ENCODE assay signal across 9 mouse cellular contexts in the genomic region with DNA sequence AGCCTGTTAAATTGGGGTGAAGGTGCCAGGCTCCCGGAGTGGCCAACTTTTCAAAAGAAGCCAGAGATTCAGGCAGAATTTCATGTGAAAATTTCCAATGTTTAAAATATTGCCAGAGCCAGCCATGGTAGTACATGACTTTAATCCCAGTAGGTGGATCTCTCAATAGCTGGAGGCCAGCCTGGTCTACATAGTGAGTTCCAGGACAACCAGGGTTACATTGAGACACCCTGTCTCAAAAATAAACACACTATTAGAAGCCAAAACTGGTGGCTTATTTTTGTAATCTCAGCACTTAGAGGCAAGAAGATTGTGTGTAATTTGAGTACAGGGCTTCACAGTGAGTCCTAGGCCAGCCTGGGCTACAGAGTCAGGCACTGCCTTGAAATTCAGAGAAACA. TPM values are rescaled to one million over a fixed set of nuclear protein-coding genes. Genes with fewer than 3 reads are reported as not detected.
DNase-seq lines count a peak whose midpoint lies in the region; ATAC-seq lines count a peak whose summit lies in the region.
"Had no signal": no experiment of that assay in that cellular context is flagged by ENCODE, and none has a peak within 500 bp of the region (broad histone marks: within the 10 kb centered on the region; RNA-seq: fewer than 3 reads in every experiment).

No protein-coding gene starts in this region.

- H3K4me1 ChIP-seq in heart, embryonic 10.5 days: peaks cover 62% of the 10 kb centered on the region
- H3K4me1 ChIP-seq in lung, embryonic 16.5 days (replicated peaks; ENCODE audit: control insufficient read depth, insufficient read depth, low read length): peaks cover 77% of the 10 kb centered on the region
- H3K4me1 ChIP-seq in forebrain, embryonic 13.5 days: peaks cover 95% of the 10 kb centered on the region
- peaks cover 71% of the 10 kb centered on the region for H3K4me1 ChIP-seq in liver, embryonic 15.5 days (replicated peaks)

- H3K27ac ChIP-seq in heart, embryonic 10.5 days: 0 out of 2 replicates have a peak overlapping the region, but pooled peaks have one; percentile 17
- 0 out of 2 replicates have a peak overlapping the region, but pooled peaks have one; percentile 24 for H3K27ac ChIP-seq in lung, embryonic 16.5 days (ENCODE audit: low read length)
- peak overlapping the region; percentile 98 for H3K27ac ChIP-seq in forebrain, embryonic 13.5 days
- peak overlapping the region; percentile 51 for H3K27ac ChIP-seq in liver, embryonic 15.5 days (replicated peaks)

- H3K9me3 ChIP-seq in heart, embryonic 10.5 days: no peaks in the 10 kb centered on the region
- H3K9me3 ChIP-seq in lung, embryonic 16.5 days (ENCODE audit: control insufficient read depth, low read length): no peaks in the 10 kb centered on the region
- no peaks in the 10 kb centered on the region for H3K9me3 ChIP-seq in forebrain, embryonic 13.5 days (replicated peaks)
- no peaks in the 10 kb centered on the region for H3K9me3 ChIP-seq in liver, embryonic 15.5 days (replicated peaks)

- 98% methylated on average over 1 of the region's 1 CpGs for WGBS in heart, embryonic 10.5 days
- WGBS in lung, embryonic 16.5 days: 94% methylated on average over 1 of the region's 1 CpGs
- WGBS in forebrain, embryonic 13.5 days: 88% methylated on average over 1 of the region's 1 CpGs
- WGBS in liver, embryonic 15.5 days (ENCODE audit: insufficient replicate concordance): 97% methylated on average over 1 of the region's 1 CpGs

- ATAC-seq in lung, embryonic 16.5 days (ENCODE audit: low read depth): no peak
- no peak for ATAC-seq in forebrain, embryonic 13.5 days
- ATAC-seq in liver, embryonic 15.5 days (ENCODE audit: insufficient read depth): no peak

- H3K9ac ChIP-seq in lung, embryonic 16.5 days (ENCODE audit: low read length): no peak overlapping the region
- peak overlapping the region; percentile 52 for H3K9ac ChIP-seq in forebrain, embryonic 13.5 days
- H3K9ac ChIP-seq in liver, embryonic 15.5 days: no peak overlapping the region

- intact Hi-C loops in heart, postnatal 10 days (cut with DNase I): loop anchor here (1.0 kb wide), 3 partner anchors 27 to 105 kb away; no protein-coding TSS in a partner anchor

- no peaks in the 10 kb centered on the region for H3K36me3 ChIP-seq in heart, embryonic 10.5 days
- H3K36me3 ChIP-seq in lung, embryonic 16.5 days (ENCODE audit: control insufficient read depth, insufficient read depth, low read length): no peaks in the 10 kb centered on the region
- H3K36me3 ChIP-seq in forebrain, embryonic 13.5 days (ENCODE audit: poor library complexity, severe bottlenecking): peaks cover 18% of the 10 kb centered on the region
- H3K36me3 ChIP-seq in liver, embryonic 15.5 days (replicated peaks): no peaks in the 10 kb centered on the region

- no peak for DNase-seq in heart, embryonic 10.5 days (ENCODE audit: low spot score)
- no peak for DNase-seq in heart, postnatal 10 days
- DNase-seq in lung, postnatal 36 days: no peak
- no peak for DNase-seq in right cerebral cortex, postnatal 14 days
- DNase-seq in layer of hippocampus, postnatal 25 days (ENCODE audit: extremely low spot score in 1 of 2, low spot score in 1 of 2): no peak

- no peak overlapping the region for H3K4me3 ChIP-seq in heart, embryonic 10.5 days
- no peak overlapping the region for H3K4me3 ChIP-seq in lung, embryonic 16.5 days (ENCODE audit: low read length)
- H3K4me3 ChIP-seq in forebrain, embryonic 13.5 days: no peak overlapping the region
- no peak overlapping the region for H3K4me3 ChIP-seq in liver, embryonic 15.5 days (replicated peaks)
- H3K4me3 ChIP-seq: myocyte had no signal

- no peak overlapping the region for H3K4me2 ChIP-seq in lung, embryonic 16.5 days (ENCODE audit: low read depth, low read length)
- H3K4me2 ChIP-seq in forebrain, embryonic 13.5 days: 0 out of 2 replicates have a peak overlapping the region, but pooled peaks have one; percentile 3
- H3K4me2 ChIP-seq in liver, embryonic 15.5 days: no peak overlapping the region

- H3K27me3 ChIP-seq in heart, embryonic 10.5 days (ENCODE audit: insufficient read depth, poor library complexity, severe bottlenecking): peaks cover 95% of the 10 kb centered on the region
- H3K27me3 ChIP-seq in lung, embryonic 16.5 days (ENCODE audit: control insufficient read depth, insufficient read depth, low read depth, low read length): peaks cover 7% of the 10 kb centered on the region
- H3K27me3 ChIP-seq in forebrain, embryonic 13.5 days: peaks cover 38% of the 10 kb centered on the region
- peaks cover 39% of the 10 kb centered on the region for H3K27me3 ChIP-seq in liver, embryonic 15.5 days

RNA-seq across cellular contexts. Expression of a gene that starts 8.7 kb away (rescaled TPM):
- 18.5 and 19.3 TPM in 2 replicates for polyA plus RNA-seq in heart, embryonic 10.5 days (2016; fragmentation: Nextera tagmentation; extraction: Ambion mirVana)
- 1 to 10 TPM; 8.4 to 9.1 TPM for total RNA-seq in heart, postnatal 10 days (2021)
- 11.4 and 12.5 TPM in 2 replicates for polyA plus RNA-seq in lung, embryonic 16.5 days (2015; fragmentation: Nextera tagmentation; extraction: Ambion mirVana)
- polyA plus RNA-seq in forebrain, embryonic 13.5 days (2015; fragmentation: Nextera tagmentation; extraction: Ambion mirVana): 1.9 and 2.1 TPM in 2 replicates
- polyA plus RNA-seq in liver, embryonic 15.5 days (2015; fragmentation: Nextera tagmentation; extraction: Ambion mirVana): 55.3 and 58.3 TPM in 2 replicates
- total RNA-seq in layer of hippocampus, postnatal 25 days (2021): 1 to 10 TPM; 2.1 to 2.8 TPM
- polyA plus RNA-seq: myocyte had no signal

RNA-seq across cellular contexts. Expression of a gene that starts 12.9 kb away (rescaled TPM):
- polyA plus RNA-seq in heart, embryonic 10.5 days (2016; fragmentation: Nextera tagmentation; extraction: Ambion mirVana): 2.1 and 3.2 TPM in 2 replicates
- total RNA-seq in heart, postnatal 10 days (2021): under 1 TPM; 0.50 to 0.89 TPM
- 3.1 and 3.7 TPM in 2 replicates for polyA plus RNA-seq in lung, embryonic 16.5 days (2015; fragmentation: Nextera tagmentation; extraction: Ambion mirVana)
- polyA plus RNA-seq in forebrain, embryonic 13.5 days (2015; fragmentation: Nextera tagmentation; extraction: Ambion mirVana): 3.7 and 3.8 TPM in 2 replicates
- polyA plus RNA-seq in liver, embryonic 15.5 days (2015; fragmentation: Nextera tagmentation; extraction: Ambion mirVana): 8.1 and 8.7 TPM in 2 replicates
- total RNA-seq in layer of hippocampus, postnatal 25 days (2021): not detected

RNA-seq across cellular contexts. Expression of a gene that starts 22.3 kb away (rescaled TPM):
- 22.2 and 25.0 TPM in 2 replicates for polyA plus RNA-seq in heart, embryonic 10.5 days (2016; fragmentation: Nextera tagmentation; extraction: Ambion mirVana)
- 10 to 100 TPM; 50.2 TPM for total RNA-seq in heart, postnatal 10 days (2021)
- polyA plus RNA-seq in lung, embryonic 16.5 days (2015; fragmentation: Nextera tagmentation; extraction: Ambion mirVana): 16.9 and 19.5 TPM in 2 replicates
- polyA plus RNA-seq in forebrain, embryonic 13.5 days (2015; fragmentation: Nextera tagmentation; extraction: Ambion mirVana): 16.1 and 18.6 TPM in 2 replicates
- polyA plus RNA-seq in liver, embryonic 15.5 days (2015; fragmentation: Nextera tagmentation; extraction: Ambion mirVana): 6.2 and 7.2 TPM in 2 replicates
- total RNA-seq in layer of hippocampus, postnatal 25 days (2021): 10 to 100 TPM; 88.9 to 91.0 TPM

RNA-seq across cellular contexts. Expression of a gene that starts 23.8 kb away (rescaled TPM):
- 59.8 and 64.6 TPM in 2 replicates for polyA plus RNA-seq in heart, embryonic 10.5 days (2016; fragmentation: Nextera tagmentation; extraction: Ambion mirVana)
- 10 to 100 TPM; 40.3 to 40.6 TPM for total RNA-seq in heart, postnatal 10 days (2021)
- 54.7 and 58.8 TPM in 2 replicates for polyA plus RNA-seq in lung, embryonic 16.5 days (2015; fragmentation: Nextera tagmentation; extraction: Ambion mirVana)
- polyA plus RNA-seq in forebrain, embryonic 13.5 days (2015; fragmentation: Nextera tagmentation; extraction: Ambion mirVana): 53.5 and 59.1 TPM in 2 replicates
- polyA plus RNA-seq in liver, embryonic 15.5 days (2015; fragmentation: Nextera tagmentation; extraction: Ambion mirVana): 27.9 and 36.1 TPM in 2 replicates
- total RNA-seq in layer of hippocampus, postnatal 25 days (2021): 100 to 1,000 TPM in 1 of 2 experiments, 10 to 100 TPM in 1; 83.4 to 101 TPM

RNA-seq across cellular contexts. Expression of a gene that starts 47.3 kb away (rescaled TPM):
- polyA plus RNA-seq in heart, embryonic 10.5 days (2016; fragmentation: Nextera tagmentation; extraction: Ambion mirVana): 71.6 and 103 TPM in 2 replicates
- total RNA-seq in heart, postnatal 10 days (2021): 10 to 100 TPM; 30.8 to 31.4 TPM
- polyA plus RNA-seq in lung, embryonic 16.5 days (2015; fragmentation: Nextera tagmentation; extraction: Ambion mirVana): 83.2 and 87.4 TPM in 2 replicates
- 35.2 and 35.4 TPM in 2 replicates for polyA plus RNA-seq in forebrain, embryonic 13.5 days (2015; fragmentation: Nextera tagmentation; extraction: Ambion mirVana)
- 22.8 and 23.1 TPM in 2 replicates for polyA plus RNA-seq in liver, embryonic 15.5 days (2015; fragmentation: Nextera tagmentation; extraction: Ambion mirVana)
- 1 to 10 TPM; 8.8 to 9.6 TPM for total RNA-seq in layer of hippocampus, postnatal 25 days (2021)

Comparison
In these comparisons a context has a peak if more than half of its experiments do, and no peak if none do; other contexts are left out.
1. H3K27ac ChIP-seq: peak in every context shown above with its lines; median percentile 98 in forebrain, embryonic 13.5 days; 51 in liver, embryonic 15.5 days; 24 in lung, embryonic 16.5 days; 17 in heart, embryonic 10.5 days.